Mouse (Mus musculus) left cerebral cortex, postnatal 4 days (tissue): ENCODE data around the gene Olfr361. TPM values are rescaled to one million over a fixed set of nuclear protein-coding genes. Genes with fewer than 3 reads are reported as not detected.
"Not testable (repeated sequence)": the region's sequence is repeated elsewhere in the genome, so short reads cannot be mapped to it uniquely, and the experiment has no call there.

ENCODE experiments used
- DNase-seq: peaks from one replicate; pipeline ENCODE4 v3.0.0-alpha.2; 2022
- intact Hi-C: fragments of 180-260 bp; cut with DNase I; formaldehyde crosslinking; loops from one replicate; pipeline ENCODE4 v1.15.1; 2025
- total RNA-seq, 2 experiments: library from RNA; stranded (reverse); gene quantifications; 2 replicates each; pipeline ENCODE4 v1.2.3; 2021

Olfr361 gene
- total RNA-seq, result not detected

DNA sequence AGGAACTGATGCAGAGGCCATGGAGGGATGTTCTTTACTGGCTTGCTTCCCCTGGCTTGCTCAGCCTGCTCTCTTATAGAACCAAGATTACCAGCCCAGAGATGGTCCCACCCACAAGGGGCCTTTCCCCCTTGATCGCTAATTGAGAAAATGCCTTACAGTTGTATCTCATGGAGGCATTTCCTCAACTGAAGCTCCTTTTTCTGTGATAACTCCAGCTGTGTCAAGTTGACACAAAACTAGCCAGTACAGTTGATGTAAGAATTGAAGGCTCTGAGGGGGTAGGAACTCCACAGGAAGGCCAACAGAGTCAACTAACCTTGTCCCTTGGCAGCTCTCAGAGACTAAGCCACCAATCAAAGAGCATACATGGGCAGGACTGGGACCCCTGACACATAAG, at the start of gene Olfr361:
Olfr361 (minus strand) TSS at position 101 of the 400 bp plus-strand sequence.
- intact Hi-C loops, DNase-seq: not testable (repeated sequence)

DNA sequence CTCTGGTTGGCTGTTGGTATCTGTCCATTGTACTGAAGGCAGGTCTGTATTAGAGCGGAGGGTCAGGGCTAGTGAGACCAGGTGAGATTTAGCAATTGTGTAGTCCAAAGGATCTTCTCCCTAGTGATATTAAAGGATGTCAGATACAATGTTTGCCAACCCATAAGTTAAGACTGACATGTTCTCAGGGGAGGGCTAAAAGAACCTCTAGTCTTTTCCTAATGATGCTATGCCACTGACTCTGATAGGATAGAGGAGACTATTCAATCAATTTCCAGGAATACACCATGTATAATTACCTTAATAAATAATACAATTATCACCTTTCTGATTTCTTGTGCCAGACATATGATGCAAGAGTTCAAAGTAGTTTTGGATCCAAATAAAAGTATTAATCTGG, 28.7 kb upstream of the Olfr361 start, which contains the start of gene Olfr362:
Olfr362 (minus strand) TSS at position 101 of the 400 bp plus-strand sequence.
- intact Hi-C loops, result no loop called here
- DNase-seq, result no peak

DNA sequence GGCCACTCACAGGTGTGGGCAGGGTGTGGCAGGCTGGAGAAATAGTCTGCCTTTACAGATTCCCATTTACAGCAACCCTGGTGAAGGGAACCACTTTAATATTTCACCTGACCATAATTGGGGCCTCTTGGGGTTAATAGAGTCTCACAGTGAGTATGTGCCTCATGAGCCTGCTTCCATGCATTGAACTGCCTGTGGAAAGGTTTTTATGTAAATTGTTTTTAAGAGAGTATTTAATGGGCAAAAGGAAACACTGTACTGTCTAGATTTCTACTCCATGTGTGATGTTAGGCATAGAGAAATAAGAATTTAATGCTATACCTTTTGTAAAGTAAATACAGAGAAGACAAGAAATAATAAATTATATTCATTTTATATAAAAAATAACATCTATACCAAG, 23.6 kb downstream of the Olfr361 start, which contains the start of gene Olfr360:
Olfr360 (plus strand) TSS at position 301 of the 400 bp plus-strand sequence.
- intact Hi-C loops, result no loop called here
- DNase-seq, result no peak

Other genes with a start within 250 kb of the Olfr361 start
- gene Olfr350, start 243.0 kb downstream of the Olfr361 start, total RNA-seq, result not detected
- gene Olfr351, start 226.6 kb downstream of the Olfr361 start, total RNA-seq, result not detected
- not detected for gene Olfr352, start 220.8 kb downstream of the Olfr361 start, total RNA-seq
- not detected for gene Olfr353, start 196.4 kb downstream of the Olfr361 start, total RNA-seq
- under 1 TPM in 1 of 2 experiments, not detected in 1; 0.04 TPM for gene Olfr354, start 183.6 kb downstream of the Olfr361 start, total RNA-seq
- not detected for gene Olfr355, start 160.4 kb downstream of the Olfr361 start, total RNA-seq
- gene Olfr356, start 152.2 kb downstream of the Olfr361 start, total RNA-seq, result not detected
- gene Olfr357, start 95.5 kb downstream of the Olfr361 start, total RNA-seq, result not detected
- gene Olfr358, start 80.0 kb downstream of the Olfr361 start, total RNA-seq, result not detected
- gene Olfr360, start 23.5 kb downstream of the Olfr361 start, total RNA-seq, result not detected
- not detected for gene Olfr362, start 28.6 kb upstream of the Olfr361 start, total RNA-seq
- gene Olfr364-ps1, start 50.0 kb upstream of the Olfr361 start, total RNA-seq, result not detected
- under 1 TPM in 1 of 2 experiments, not detected in 1; 0.08 TPM for gene Olfr365, start 98.9 kb upstream of the Olfr361 start, total RNA-seq
- gene Olfr366, start 122.3 kb upstream of the Olfr361 start, total RNA-seq, result not detected
- not detected for gene Olfr368, start 237.2 kb upstream of the Olfr361 start, total RNA-seq